Comparison of ENCODE assay signal across 14 mouse cellular contexts in genomic region chr9:32257365-32257764, GRCm38 (mm10).
"Had no signal": no experiment of that assay in that cellular context is flagged by ENCODE, and none has a peak within 500 bp of the region (broad histone marks: within the 10 kb centered on the region; RNA-seq: fewer than 3 reads in every experiment).

No protein-coding gene starts in this region.

- H3K27me3 ChIP-seq: lung, embryonic 15.5 days; midbrain, embryonic 13.5 days; midbrain, embryonic 15.5 days; neural tube, embryonic 12.5 days; stomach, embryonic 15.5 days had no signal

- H3K4me1 ChIP-seq: lung, embryonic 15.5 days; megakaryocyte, embryonic 14.5 days; midbrain, embryonic 13.5 days; midbrain, embryonic 15.5 days; neural tube, embryonic 12.5 days; stomach, embryonic 15.5 days had no signal

- H3K9ac ChIP-seq: lung, embryonic 15.5 days; midbrain, embryonic 13.5 days; midbrain, embryonic 15.5 days; neural tube, embryonic 12.5 days; stomach, embryonic 15.5 days had no signal

- H3K4me3 ChIP-seq: lung, embryonic 15.5 days; megakaryocyte, embryonic 14.5 days; midbrain, embryonic 13.5 days; midbrain, embryonic 15.5 days; neural tube, embryonic 12.5 days; stomach, embryonic 15.5 days had no signal

- ATAC-seq: midbrain, embryonic 13.5 days; midbrain, embryonic 15.5 days had no signal

- H3K27ac ChIP-seq: lung, embryonic 15.5 days; macrophage; midbrain, embryonic 13.5 days; midbrain, embryonic 15.5 days; neural tube, embryonic 12.5 days; stomach, embryonic 15.5 days; stomach, postnatal 0 days had no signal

- DNase-seq: lung, postnatal 14 days; right cerebral cortex, postnatal 14 days; thymus, adult 2 months; thymus, postnatal 25 days; thymus, postnatal 4 days had no signal

- H3K9me3 ChIP-seq: lung, embryonic 15.5 days; megakaryocyte, embryonic 14.5 days; midbrain, embryonic 13.5 days; midbrain, embryonic 15.5 days; neural tube, embryonic 12.5 days; stomach, embryonic 15.5 days had no signal

- H3K4me2 ChIP-seq: lung, embryonic 15.5 days; midbrain, embryonic 11.5 days; midbrain, embryonic 13.5 days; midbrain, embryonic 15.5 days; neural tube, embryonic 12.5 days; stomach, embryonic 15.5 days had no signal
